Mouse (Mus musculus) right cerebral cortex, postnatal 10 days (tissue): ENCODE data around the gene Ap3b2.

Experiments
- DNase-seq, 2 experiments: peaks; one replicate each; pipeline ENCODE4 v3.0.0; 2021; ENCODE audit warnings: low spot score in 2 of 2

Gene Ap3b2

GRCm38 (mm10) chr7:81493331-81494021 is at the start of gene Ap3b2:
Gene Ap3b2 (minus strand): TSS chr7:81493925.
- peak; percentile 82 to 85 for DNase-seq

- DNase-seq, result no peak
Observed at GRCm38 (mm10) chr7:81542934-81543333, 49.2 kb upstream of the Ap3b2 start.

GRCm38 (mm10) chr7:81541924-81542524 is 48.3 kb upstream of the Ap3b2 start:
- DNase-seq, result peak; percentile 88 to 91

- peak; percentile 47 to 55 for DNase-seq
Observed at GRCm38 (mm10) chr7:81540999-81541398, 47.3 kb upstream of the Ap3b2 start.

- peak; percentile 58 to 64 for DNase-seq
Observed at GRCm38 (mm10) chr7:81539565-81539964, 45.8 kb upstream of the Ap3b2 start.

- DNase-seq, result peak; percentile 54 to 63
Observed at GRCm38 (mm10) chr7:81538070-81538675, 44.4 kb upstream of the Ap3b2 start.

GRCm38 (mm10) chr7:81536478-81536877 is 42.8 kb upstream of the Ap3b2 start:
- no peak for DNase-seq

- DNase-seq, result no peak
Observed at GRCm38 (mm10) chr7:81531462-81531861, 37.7 kb upstream of the Ap3b2 start.

- DNase-seq, result no peak
Observed at GRCm38 (mm10) chr7:81528918-81529317, 35.2 kb upstream of the Ap3b2 start.

GRCm38 (mm10) chr7:81523663-81524017 is 29.9 kb upstream of the Ap3b2 start:
- no peak for DNase-seq

- peak; percentile 95 for DNase-seq
Observed at GRCm38 (mm10) chr7:81523008-81523662, 29.4 kb upstream of the Ap3b2 start.

GRCm38 (mm10) chr7:81516154-81517030 is 22.7 kb upstream of the Ap3b2 start:
- no peak for DNase-seq

GRCm38 (mm10) chr7:81514906-81515590 is 21.3 kb upstream of the Ap3b2 start:
- no peak for DNase-seq

- DNase-seq, result no peak
Observed at GRCm38 (mm10) chr7:81501050-81501449, 7.3 kb upstream of the Ap3b2 start.

- DNase-seq, result no peak
Observed at GRCm38 (mm10) chr7:81498181-81498580, 4.5 kb upstream of the Ap3b2 start, which contains the start of gene BC048679. Gene BC048679 (minus strand): TSS chr7:81498281.

- DNase-seq, result no peak
Observed at GRCm38 (mm10) chr7:81497171-81497570, 3.4 kb upstream of the Ap3b2 start.

- DNase-seq, result peak in 1 of 2 experiments; percentile 24
Observed at GRCm38 (mm10) chr7:81492628-81493027, 1.1 kb downstream of the Ap3b2 start.

- DNase-seq, result peak in 1 of 2 experiments; percentile 22
Observed at GRCm38 (mm10) chr7:81489649-81490048, 4.1 kb downstream of the Ap3b2 start.

- no peak for DNase-seq
Observed at GRCm38 (mm10) chr7:81480800-81481199, 12.9 kb downstream of the Ap3b2 start.

GRCm38 (mm10) chr7:81479531-81480090 is 14.1 kb downstream of the Ap3b2 start:
- DNase-seq, result no peak
